In the genomic region with DNA sequence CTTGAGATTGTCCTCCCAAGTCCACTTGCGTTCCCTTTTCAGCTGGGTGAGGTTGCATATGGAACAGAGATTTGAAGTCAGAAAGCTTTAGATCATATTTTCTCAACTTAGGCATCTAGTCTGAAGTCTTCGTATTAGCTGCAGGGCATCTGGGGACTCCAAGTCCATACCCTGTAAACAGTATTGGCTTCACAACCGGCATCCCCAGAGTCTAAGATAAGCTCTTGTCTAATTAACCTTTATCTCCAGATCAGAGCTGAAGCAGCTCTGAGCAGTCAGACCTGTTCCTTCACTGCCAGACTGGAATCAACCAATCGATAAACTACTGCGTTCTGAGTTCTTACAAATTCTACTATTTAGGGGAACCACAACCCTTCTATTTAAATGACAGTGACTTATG, we compare ENCODE assay signal across 21 mouse cellular contexts.
A peak's percentile ranks its signal among the peaks of the same experiment; 100 is the strongest.
DNase-seq lines count a peak whose midpoint lies in the region; ATAC-seq and TF ChIP-seq lines count a peak whose summit lies in the region.
"Had no signal": no experiment of that assay in that cellular context is flagged by ENCODE, and none has a peak within 500 bp of the region (broad histone marks: within the 10 kb centered on the region; RNA-seq: fewer than 3 reads in every experiment).

No protein-coding gene starts in this region.

- no peak overlapping the region for H3K27ac ChIP-seq in midbrain, embryonic 11.5 days (ENCODE audit: low read depth, low read length)
- H3K27ac ChIP-seq in midbrain, embryonic 13.5 days: no peak overlapping the region
- no peak overlapping the region for H3K27ac ChIP-seq in midbrain, embryonic 14.5 days (replicated peaks; ENCODE audit: low read depth, low read length)
- no peak overlapping the region for H3K27ac ChIP-seq in midbrain, embryonic 16.5 days (ENCODE audit: low read length)
- no peak overlapping the region for H3K27ac ChIP-seq in forebrain, embryonic 15.5 days (replicated peaks)

- H3K4me2 ChIP-seq in midbrain, embryonic 11.5 days: no peak overlapping the region
- no peak overlapping the region for H3K4me2 ChIP-seq in midbrain, embryonic 13.5 days (replicated peaks)
- no peak overlapping the region for H3K4me2 ChIP-seq in midbrain, embryonic 14.5 days (ENCODE audit: low read length)
- no peak overlapping the region for H3K4me2 ChIP-seq in midbrain, embryonic 16.5 days (ENCODE audit: low read length)
- H3K4me2 ChIP-seq in forebrain, embryonic 15.5 days (replicated peaks): no peak overlapping the region

- no peak overlapping the region for H3K9ac ChIP-seq in midbrain, embryonic 11.5 days (ENCODE audit: low read length)
- H3K9ac ChIP-seq in midbrain, embryonic 13.5 days (replicated peaks): no peak overlapping the region
- no peak overlapping the region for H3K9ac ChIP-seq in midbrain, embryonic 14.5 days (replicated peaks; ENCODE audit: low read length)
- H3K9ac ChIP-seq in midbrain, embryonic 16.5 days (ENCODE audit: low read depth, low read length): no peak overlapping the region
- no peak overlapping the region for H3K9ac ChIP-seq in forebrain, embryonic 15.5 days (replicated peaks)

- DNase-seq in midbrain, embryonic 11.5 days (ENCODE audit: low spot score, missing footprints): peak; percentile 61
- DNase-seq in midbrain, embryonic 14.5 days: peak; percentile 9
- DNase-seq in G1E (ENCODE audit: low spot score): no peak
- DNase-seq: adrenal gland, adult 2 months; adrenal gland, adult 8-10 months; adrenal gland, postnatal 10 days; adrenal gland, postnatal 14 days; adrenal gland, postnatal 25 days; adrenal gland, postnatal 36 days; B cell, adult 2 months; cerebellum, adult 11 months; cerebellum, adult 11-12 months; cerebellum, adult 18-20 months; cerebellum, adult 2 months had no signal

- no peaks in the 10 kb centered on the region for H3K36me3 ChIP-seq in midbrain, embryonic 11.5 days (ENCODE audit: control insufficient read depth, insufficient read depth, low read length)
- no peaks in the 10 kb centered on the region for H3K36me3 ChIP-seq in midbrain, embryonic 13.5 days
- H3K36me3 ChIP-seq in midbrain, embryonic 14.5 days (ENCODE audit: control insufficient read depth, insufficient read depth, low read length): no peaks in the 10 kb centered on the region
- no peaks in the 10 kb centered on the region for H3K36me3 ChIP-seq in midbrain, embryonic 16.5 days (ENCODE audit: control insufficient read depth, insufficient read depth, low read length)
- no peaks in the 10 kb centered on the region for H3K36me3 ChIP-seq in G1E (replicated peaks)
- H3K36me3 ChIP-seq in forebrain, embryonic 15.5 days: no peaks in the 10 kb centered on the region

- WGBS in midbrain, embryonic 11.5 days: 87% methylated on average over 5 of the region's 5 CpGs
- whole genome bisulfite sequencing in midbrain, embryonic 13.5 days: 85% methylated on average over 5 of the region's 5 CpGs
- 85% methylated on average over 5 of the region's 5 CpGs for WGBS in midbrain, embryonic 14.5 days
- 80% methylated on average over 5 of the region's 5 CpGs for WGBS in midbrain, embryonic 16.5 days
- 93% methylated on average over 5 of the region's 5 CpGs for WGBS in forebrain, embryonic 15.5 days

- no peaks in the 10 kb centered on the region for H3K9me3 ChIP-seq in midbrain, embryonic 11.5 days (ENCODE audit: control insufficient read depth, low read length)
- H3K9me3 ChIP-seq in midbrain, embryonic 13.5 days: 0 out of 2 replicates have a peak, but pooled peaks cover 3% of the 10 kb centered on the region
- H3K9me3 ChIP-seq in midbrain, embryonic 14.5 days (ENCODE audit: control insufficient read depth, low read length): no peaks in the 10 kb centered on the region
- H3K9me3 ChIP-seq in midbrain, embryonic 16.5 days (replicated peaks; ENCODE audit: control insufficient read depth, low read length, poor library complexity, severe bottlenecking): no peaks in the 10 kb centered on the region
- H3K9me3 ChIP-seq in G1E (replicated peaks): no peaks in the 10 kb centered on the region
- no peaks in the 10 kb centered on the region for H3K9me3 ChIP-seq in forebrain, embryonic 15.5 days

- no peak overlapping the region for H3K4me3 ChIP-seq in midbrain, embryonic 11.5 days (ENCODE audit: low read depth, low read length)
- H3K4me3 ChIP-seq in midbrain, embryonic 13.5 days (replicated peaks): no peak overlapping the region
- H3K4me3 ChIP-seq in midbrain, embryonic 14.5 days (replicated peaks; ENCODE audit: low read depth, low read length): no peak overlapping the region
- no peak overlapping the region for H3K4me3 ChIP-seq in midbrain, embryonic 16.5 days (ENCODE audit: low read depth, low read length)
- no peak overlapping the region for H3K4me3 ChIP-seq in G1E (ENCODE audit: low read depth, low read length)
- no peak overlapping the region for H3K4me3 ChIP-seq in forebrain, embryonic 15.5 days

- H3K4me1 ChIP-seq in midbrain, embryonic 11.5 days (ENCODE audit: control insufficient read depth, insufficient read depth, low read length): no peaks in the 10 kb centered on the region
- H3K4me1 ChIP-seq in midbrain, embryonic 13.5 days (replicated peaks): no peaks in the 10 kb centered on the region
- no peaks in the 10 kb centered on the region for H3K4me1 ChIP-seq in midbrain, embryonic 14.5 days (ENCODE audit: control insufficient read depth, insufficient read depth, low read length)
- no peaks in the 10 kb centered on the region for H3K4me1 ChIP-seq in midbrain, embryonic 16.5 days (ENCODE audit: control insufficient read depth, insufficient read depth, low read length)
- H3K4me1 ChIP-seq in G1E (ENCODE audit: insufficient read depth, low read depth, low read length): peaks cover 8% of the 10 kb centered on the region
- H3K4me1 ChIP-seq in forebrain, embryonic 15.5 days: no peaks in the 10 kb centered on the region

- no peak for TF ChIP-seq CTCF in G1E (IDR thresholded peaks at IDR 0.05; ENCODE audit: low read depth, low read length)

- H3K27me3 ChIP-seq in midbrain, embryonic 11.5 days (ENCODE audit: control insufficient read depth, insufficient read depth, low read length): no peaks in the 10 kb centered on the region
- no peaks in the 10 kb centered on the region for H3K27me3 ChIP-seq in midbrain, embryonic 13.5 days
- H3K27me3 ChIP-seq in midbrain, embryonic 14.5 days (ENCODE audit: control insufficient read depth, insufficient read depth, low read length): no peaks in the 10 kb centered on the region
- H3K27me3 ChIP-seq in midbrain, embryonic 16.5 days (ENCODE audit: control insufficient read depth, insufficient read depth, low read depth, low read length): no peaks in the 10 kb centered on the region
- H3K27me3 ChIP-seq in G1E (ENCODE audit: insufficient read depth, low read length): no peaks in the 10 kb centered on the region; the same call in 1 of the 2 replicates
- no peaks in the 10 kb centered on the region for H3K27me3 ChIP-seq in forebrain, embryonic 15.5 days
- H3K27me3 ChIP-seq: CH12.LX had no signal

- no peak for ATAC-seq in midbrain, embryonic 11.5 days (ENCODE audit: low FRiP score)
- no peak for ATAC-seq in midbrain, embryonic 13.5 days
- ATAC-seq in midbrain, embryonic 14.5 days (ENCODE audit: low FRiP score, low TSS enrichment): no peak
- no peak for ATAC-seq in midbrain, embryonic 16.5 days
- peak; percentile 78 for ATAC-seq in G1E (ENCODE audit: extremely low read depth, insufficient number of reproducible peaks, low FRiP score, poor library complexity, severe bottlenecking)
- no peak for ATAC-seq in forebrain, embryonic 15.5 days (replicated peaks)
- ATAC-seq: activated CD4-positive, CD25-positive, alpha-beta regulatory T cell, adult 4 months; CD4-positive, CD25-positive, alpha-beta regulatory T cell, adult 4 months; Patski had no signal
